Mouse (Mus musculus): ENCODE results near the gene Alg14.

Alg14 gene

DNA sequence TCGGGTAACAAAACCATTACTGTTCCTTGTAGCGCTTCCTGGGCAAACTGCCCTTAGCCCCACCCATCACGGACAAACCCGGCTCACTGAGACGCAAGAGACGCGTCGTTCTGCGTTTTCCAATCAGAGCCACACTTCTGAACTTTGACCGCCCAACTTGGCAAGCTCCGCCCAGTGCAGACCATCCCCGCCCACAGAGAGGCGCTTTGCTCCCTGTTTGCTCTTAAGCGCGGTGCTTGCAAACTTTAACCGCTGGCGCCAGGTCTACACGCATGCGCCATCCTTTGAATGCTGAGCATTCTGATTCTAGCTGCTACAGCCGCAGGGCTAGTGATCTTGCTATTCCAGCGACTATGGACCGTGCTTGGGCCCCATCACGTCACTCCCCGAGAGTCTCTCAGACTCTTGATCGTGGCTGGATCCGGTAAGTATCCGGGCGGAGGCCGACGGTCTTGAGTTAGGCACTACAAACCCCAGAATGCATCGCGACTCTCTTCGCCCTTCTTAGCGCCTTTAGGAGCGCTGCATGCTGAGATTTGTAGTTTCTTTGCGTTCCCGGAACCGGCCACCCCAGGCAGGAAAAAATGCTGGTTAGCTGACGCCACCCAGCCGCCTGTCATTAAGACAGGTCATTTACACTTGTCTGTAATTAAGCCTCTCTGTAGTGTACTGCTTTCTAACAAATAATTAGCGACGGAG lies at the start of gene Alg14:
TSS of gene Alg14 (plus strand) at position 214 of the 699 bp plus-strand sequence.
- DNase-seq = peak; percentile 93 to 95

DNA sequence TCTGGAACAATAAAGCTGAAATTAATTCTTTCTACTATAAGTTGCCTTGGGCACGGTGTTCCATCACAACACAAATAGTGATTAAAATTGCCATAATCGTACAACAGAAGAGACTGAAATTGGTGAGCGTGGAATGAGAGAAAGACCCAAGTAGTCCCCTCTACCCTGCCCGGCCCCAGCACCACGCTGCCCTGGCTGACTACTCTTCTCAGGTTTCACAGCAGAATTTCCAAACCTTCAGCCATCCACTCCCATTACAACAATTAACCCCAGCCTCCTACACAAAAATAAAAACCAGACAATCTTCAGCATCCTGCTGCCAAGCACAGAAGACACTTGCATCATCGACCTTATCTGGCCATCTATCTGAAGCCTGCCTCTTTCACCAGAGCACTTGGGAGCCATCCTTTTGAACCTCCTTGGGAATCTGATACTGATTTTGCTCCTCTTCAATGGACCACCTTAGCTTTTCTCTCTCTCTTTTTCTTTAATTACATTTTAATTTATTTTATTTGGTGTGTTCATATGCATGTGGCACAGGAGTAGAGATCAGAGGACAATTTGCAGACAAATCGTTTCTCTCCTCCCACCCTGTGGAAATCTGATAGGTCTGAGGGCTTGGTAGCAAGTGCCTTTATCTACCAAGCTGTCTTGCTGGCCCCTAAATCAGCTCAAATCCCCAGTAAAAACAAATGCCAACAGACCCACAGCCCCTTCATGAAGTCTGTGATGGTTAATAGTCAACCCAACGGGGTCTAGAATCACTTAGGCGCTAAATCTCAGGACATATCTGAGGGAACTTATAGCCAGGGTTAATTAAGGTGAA lies 49.2 kb upstream of the Alg14 start:
- no peak for DNase-seq

DNA sequence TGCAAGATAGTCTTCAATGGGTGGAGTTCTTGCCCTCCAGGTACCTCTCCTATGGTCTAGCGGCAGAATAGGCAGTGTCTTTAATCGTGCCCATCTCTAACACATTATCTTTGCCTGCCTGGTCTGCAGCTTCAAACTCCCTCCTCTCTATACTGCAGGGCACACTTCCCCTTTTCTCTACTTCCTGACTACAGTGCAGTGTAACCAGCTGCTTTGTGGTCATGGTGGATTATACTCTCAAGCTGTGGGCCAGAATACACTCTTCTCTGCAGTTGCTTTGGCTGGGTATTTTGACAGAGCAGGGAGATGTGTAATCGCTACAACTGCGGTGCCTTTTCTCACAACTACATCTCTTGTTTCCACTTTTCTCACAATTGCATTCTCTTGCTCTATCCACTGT lies 48.6 kb upstream of the Alg14 start:
- no peak for DNase-seq

DNA sequence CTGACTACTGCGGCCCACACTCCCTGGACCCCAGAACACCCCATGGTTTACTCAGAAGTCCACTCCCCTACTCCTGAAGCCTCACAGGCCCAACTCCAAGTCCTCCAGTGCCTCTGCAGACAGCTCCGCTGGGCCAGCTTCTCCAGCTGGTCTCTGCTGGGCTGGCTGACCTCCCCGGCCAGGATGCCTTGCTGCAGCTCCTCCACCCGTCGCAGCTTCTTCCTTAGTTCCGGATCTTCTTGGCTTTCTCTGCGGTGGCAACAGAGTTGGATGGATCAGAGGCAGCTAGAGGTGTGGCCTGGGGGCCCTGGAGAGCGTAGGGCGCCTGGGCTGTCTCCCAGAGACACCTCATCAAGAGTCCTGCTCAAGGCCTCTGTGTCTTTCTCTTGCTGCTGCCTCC lies 41.5 kb upstream of the Alg14 start:
- no peak for DNase-seq

DNA sequence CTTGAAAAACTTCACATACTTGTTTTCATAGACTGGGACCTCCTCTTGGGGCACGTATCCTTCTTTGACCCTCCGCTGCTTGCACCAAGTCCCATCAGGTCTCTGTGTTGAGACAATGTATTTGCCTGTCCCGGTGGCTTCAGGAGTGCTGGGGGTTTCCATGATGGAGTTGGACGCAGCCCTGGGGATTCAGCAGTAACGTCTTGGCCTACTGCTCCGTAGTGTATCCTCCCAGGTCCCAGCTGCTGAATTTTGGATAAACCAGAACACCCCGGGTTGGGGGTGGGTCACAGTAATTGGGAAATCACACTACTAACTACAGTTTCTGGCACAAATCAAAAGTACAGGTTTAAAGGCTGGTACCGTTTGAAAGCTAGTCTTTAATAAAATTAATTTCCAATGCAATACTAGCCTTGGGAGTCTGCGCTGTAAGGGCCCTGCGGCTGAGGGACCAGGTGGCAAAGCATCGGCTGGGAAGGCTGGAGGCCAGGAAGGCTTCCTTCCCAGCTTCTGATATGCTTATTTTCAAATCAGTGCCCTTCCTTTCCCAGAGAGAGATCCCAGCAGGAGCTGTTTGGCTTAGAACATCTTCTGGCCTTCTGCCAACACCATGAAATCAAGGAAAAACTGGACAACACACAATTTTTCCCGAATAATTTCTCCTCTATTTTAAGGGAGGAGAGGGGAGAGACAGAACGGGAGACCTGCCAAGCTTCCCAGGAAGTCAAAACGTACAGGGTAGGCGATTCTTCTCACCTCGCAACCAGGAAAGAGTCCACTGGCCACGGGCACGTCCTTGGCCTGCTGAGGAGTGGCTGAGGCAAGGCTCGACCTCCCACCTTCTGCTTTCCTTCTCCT lies 40.8 kb upstream of the Alg14 start:
- DNase-seq = peak; percentile 84 to 85

DNA sequence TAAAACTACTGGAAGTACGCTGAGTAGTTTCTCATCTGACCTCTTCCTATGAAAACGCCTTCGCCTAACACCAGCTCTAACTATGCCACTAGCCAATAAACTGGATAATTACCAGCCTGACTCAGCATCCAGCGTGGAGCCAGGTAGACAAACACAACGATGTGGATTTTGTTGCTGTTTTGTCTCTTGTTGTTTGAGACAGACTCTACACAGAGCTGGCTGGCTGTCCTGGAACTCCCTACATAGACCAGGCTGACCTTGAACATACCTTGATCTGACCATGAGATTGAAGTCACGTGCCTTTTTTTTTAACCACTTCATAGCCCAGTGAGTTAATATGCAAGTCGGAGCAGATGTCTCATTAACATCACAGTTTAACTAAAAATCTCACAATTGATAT lies 36.1 kb upstream of the Alg14 start:
- DNase-seq = no peak

DNA sequence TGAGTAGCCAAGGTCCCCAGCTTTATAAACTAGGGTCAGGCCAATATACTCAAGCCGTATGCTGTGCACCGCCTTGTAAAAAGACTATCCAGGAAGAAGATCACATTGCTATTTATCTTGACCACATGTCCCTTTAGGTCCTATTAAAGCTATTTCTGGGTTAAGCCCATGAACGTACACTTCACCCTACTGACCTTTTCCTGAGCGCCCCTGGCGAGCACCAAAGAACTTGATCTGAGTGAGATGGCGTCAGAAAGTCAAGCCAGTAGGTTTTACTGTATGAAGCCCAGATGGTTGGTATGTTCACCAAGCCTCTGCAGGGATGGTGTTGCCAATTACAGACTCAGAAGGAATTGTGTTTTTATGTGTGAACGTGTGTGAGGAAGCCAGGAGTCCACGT lies 35.4 kb upstream of the Alg14 start:
- no peak for DNase-seq

DNA sequence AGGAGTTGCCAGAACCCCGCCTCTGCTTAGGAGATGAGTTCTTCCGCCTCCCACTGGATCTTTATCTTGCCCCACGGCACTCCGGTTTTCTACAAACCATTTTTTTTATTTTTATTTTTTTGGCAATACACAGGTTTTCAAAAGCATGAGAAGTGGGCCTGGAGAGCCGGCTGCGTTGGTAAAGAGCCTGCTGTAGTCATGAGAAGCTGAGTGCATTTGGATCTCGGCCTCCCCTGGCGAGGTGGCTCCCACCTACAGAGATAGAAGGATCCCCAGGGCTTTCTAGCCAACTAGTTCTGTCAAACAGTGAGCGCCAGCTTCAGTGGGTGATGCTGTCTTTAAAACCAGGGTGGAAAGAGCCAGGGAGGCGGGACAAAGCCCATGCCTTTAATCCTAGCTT lies 34.2 kb upstream of the Alg14 start:
- DNase-seq = no peak

DNA sequence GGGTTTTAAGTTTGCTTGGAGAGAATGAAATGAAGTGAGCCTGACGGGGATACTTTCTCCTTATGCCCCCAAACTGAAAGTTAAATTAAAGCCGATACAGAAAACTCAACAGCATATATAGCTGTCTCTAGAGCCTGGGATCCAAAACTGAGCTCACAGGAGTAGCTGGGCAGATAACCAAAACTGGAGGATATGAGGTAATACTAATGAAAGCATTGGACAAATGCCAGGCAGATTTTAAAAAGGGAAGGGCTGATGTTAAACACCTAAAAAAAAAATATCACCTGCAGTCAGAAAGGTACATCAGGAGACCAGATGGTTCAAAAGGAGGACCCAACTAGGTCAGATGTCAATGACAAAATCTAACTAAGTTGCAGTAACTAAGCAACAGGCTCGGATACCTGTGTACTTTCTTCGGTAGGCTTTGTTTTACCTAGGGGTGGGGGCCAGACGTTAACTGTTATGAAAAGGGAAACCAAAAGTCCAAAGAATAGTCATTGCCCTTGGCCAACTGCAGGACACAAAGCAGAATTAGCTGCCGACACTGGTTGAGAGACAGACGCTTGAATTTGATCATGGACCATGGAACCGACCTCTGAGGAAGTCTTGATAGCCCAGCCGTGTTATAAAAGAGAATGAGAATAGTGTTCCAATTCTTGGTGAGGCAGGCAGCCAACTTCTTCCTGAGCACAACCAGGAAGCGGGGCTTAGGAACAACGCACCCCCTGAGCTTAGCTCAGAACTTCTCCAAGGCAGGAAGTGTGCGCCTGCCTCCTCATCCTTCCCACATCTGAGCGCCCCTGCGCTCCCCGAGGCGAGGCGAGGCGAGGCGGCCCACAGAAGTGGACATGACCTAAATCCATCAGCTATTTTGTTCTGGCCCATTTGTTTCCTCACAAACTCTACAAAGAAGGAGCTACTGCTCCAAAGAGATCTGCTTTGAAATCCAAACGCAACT lies 32.8 kb upstream of the Alg14 start:
- DNase-seq = peak in 1 of 2 experiments; percentile 52

DNA sequence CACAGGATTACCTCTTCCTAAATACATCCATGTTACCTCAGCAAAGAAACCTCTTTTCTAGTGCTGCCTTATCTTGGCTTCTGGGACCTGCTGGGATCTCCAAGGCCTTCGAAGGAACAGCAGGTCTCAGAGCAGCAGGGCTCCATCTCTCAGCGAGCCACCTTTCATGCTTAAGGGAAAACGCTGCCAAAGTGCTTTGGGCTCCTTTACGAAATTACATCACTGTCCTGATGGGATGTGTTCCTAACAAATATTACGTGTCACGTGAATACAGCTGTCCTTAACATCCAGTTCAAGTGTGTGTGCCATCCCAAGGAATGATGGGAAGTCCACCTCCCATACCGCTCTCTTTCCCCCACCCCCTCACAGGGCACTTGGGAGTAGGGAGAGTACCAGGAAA lies 31.5 kb upstream of the Alg14 start:
- no peak for DNase-seq

DNA sequence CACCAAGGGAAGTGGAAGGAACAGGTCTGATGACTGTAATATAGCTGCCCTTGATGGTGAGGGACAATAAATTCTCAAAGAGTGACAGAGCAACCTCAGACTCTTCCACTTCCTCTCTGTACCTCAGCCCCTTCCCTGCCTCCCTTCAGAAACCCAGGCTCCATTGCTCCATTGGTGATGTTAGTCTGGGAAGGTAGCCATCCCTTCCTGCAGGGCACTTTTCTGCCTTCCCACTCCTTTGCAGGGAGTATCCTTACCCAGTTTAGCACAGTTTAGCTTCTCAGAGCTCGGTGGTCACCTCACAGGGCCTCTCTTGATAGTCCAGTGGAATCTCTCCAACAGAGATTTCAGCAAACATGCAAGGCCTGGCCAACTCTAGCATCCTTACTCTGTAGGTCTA lies 30.7 kb upstream of the Alg14 start:
- DNase-seq = no peak

DNA sequence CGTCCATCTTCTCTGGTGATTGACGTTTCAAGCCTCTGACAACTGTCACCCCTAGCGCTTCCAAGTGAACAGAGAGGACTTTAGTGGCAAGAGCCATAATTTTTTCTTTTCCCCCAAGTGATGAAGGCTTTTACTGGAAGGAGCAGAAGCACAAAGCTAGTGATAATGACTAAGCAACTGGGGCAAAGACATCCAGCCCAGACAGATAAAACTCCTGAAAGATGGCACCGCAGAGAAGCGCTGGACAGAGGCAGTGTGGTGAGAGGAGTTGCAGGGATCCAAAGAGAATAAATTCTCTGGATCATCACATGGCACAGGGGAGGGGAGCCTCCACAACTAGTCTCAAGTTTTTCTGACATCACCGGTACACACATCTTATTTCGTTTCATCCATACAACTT lies 30.3 kb upstream of the Alg14 start:
- DNase-seq = no peak

DNA sequence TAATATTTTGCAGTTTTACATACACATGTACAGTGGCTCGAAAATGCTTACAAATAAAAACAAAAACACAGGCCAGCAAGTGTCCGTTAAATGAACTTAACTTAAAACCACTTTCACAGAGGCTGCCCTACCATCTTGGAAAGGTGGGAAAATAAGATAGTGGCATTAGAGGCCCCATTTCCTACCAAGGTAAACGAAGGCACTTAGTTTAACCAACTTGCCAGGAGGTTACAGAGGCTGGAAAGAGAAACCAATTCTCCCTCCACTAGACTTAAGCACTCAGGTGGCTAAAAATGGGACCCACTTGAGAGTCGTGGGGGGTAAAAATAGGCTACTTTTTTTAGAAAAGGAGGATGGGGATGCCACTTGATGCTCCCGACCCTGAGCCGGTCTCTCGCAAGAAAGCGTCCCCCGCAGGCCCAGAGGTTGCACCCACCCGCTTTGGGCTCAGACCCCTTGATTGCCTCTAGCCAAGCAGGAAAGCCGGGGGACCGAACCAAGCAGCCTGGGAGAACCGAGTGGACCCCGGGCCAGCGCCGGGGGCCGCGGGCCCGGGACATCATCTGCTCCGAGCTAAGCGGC lies 29.5 kb upstream of the Alg14 start:
- DNase-seq = no peak

DNA sequence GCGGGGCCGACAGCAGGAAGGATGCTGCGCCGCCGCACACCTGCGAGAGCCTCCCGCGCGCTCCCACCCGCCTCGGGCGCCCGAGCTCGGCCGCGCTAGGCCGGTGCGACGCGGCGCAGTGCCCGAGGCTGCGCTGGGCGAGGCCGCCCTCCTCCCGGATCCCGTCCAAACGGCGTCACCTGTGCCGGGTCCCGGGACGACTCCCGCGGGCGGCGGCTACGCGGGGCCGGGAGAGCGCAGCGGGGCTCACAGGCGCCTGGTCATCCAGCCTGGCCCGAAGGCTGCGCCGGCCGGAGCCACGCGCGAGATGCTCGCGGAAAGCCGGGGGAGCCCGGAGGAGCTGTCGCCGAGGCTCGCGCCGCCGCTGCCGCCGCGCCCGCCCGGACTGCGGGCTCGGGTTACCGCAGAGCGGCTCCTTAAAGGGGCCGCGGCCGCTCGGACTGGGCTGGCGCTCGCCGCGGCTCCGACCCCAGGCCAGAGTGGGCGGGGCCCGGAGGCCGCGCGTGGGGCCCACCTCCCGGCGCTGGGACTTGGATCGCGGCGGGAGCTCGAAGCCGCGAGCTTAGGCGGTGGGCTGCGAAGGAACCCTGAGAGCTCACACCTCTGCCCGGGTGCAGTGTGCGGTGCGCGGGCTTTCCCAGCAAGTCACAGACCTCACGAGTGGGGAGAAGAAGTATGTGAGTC lies 28.9 kb upstream of the Alg14 start:
- DNase-seq = peak; percentile 74 to 81

DNA sequence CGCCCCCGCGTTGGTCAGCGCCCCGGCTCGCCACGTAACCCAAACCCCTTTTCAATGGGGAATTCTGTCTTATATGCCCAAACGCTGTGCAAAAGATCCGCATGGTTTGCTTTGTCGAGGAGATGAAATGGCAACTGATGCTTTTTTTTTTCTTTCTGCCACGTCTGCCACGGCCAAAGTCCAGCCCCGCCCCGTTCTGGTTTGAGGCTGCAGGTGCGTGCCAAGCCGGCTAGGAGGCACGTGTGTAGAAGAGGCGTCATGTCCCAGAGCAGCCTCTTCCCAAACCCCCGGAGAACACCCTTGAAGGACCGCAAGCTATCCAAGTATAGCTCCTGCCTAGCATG lies 28.4 kb upstream of the Alg14 start:
- DNase-seq = peak in 1 of 2 experiments; percentile 79

DNA sequence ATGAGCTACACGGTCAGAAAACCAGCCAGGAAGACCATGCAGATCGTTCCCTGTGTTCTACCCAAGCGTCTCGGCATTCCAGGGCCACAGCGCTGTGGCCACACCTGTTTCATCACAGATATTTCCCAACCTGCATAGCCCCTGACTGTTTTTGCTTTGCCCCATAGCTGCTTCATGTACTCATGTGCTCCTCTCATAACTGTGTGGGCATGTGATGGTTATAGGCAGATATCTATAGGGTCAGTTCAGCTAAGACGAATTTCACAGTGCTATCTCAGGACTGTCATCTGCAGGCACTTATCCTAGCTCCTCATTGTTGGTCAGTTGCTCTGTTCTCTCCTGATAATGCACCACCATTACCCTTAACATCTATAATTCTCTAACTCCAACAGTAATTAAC lies 27.3 kb upstream of the Alg14 start:
- DNase-seq = no peak

DNA sequence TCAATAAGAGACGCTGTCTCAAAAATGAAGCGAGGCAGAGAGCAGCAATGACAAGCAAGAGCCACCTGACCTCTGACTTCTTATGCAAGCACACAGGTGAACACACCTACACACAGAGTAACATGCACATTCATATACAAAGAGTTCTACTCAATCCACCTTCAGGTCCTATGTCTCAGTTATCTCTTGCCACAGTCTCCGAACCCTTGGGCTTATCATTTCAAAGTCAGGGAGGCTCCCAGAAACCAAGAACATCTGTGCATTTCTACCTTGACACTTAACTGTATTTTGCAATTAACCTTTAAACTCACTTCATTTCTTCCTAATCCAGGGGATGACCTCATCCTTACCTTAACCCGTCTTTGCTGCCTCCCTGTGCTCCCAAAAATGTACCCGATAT lies 24.3 kb upstream of the Alg14 start:
- no peak for DNase-seq

DNA sequence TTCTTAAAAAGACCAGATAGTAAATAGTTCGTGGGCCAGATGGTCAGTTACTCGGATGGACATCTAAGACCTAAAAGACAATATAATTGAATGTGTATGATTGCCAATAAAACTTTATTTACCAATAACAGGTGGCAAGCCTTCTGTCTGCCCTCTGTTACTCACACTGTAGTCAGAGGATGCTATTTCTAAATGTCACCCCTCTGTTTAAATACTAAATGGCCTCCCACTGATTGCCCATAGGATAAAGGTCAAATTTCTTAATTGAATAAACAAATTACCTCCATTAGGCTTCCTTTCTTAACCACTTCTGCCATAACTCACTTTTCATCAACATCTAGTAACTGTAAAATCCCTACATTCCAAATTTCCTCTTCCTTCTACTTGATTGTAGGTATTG lies 19.0 kb upstream of the Alg14 start:
- no peak for DNase-seq

DNA sequence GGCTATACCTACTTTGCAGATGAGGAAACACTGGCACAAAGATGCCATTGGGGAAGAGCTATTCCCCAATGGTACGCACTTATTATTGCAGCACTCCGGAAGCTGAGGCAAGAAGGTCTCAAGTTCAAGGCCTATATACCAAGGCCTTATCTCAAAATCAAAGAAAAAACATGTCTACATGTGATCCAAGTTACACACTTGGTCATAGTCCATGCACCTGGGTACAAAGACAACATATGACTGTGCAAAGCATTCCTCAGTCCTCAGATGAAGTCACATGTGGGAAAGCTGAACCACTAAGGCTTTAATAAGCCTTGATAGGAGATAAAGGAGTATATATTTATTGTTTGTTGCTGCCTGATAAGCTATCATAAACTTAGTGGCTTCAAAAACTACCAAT lies 17.6 kb upstream of the Alg14 start:
- DNase-seq = no peak

DNA sequence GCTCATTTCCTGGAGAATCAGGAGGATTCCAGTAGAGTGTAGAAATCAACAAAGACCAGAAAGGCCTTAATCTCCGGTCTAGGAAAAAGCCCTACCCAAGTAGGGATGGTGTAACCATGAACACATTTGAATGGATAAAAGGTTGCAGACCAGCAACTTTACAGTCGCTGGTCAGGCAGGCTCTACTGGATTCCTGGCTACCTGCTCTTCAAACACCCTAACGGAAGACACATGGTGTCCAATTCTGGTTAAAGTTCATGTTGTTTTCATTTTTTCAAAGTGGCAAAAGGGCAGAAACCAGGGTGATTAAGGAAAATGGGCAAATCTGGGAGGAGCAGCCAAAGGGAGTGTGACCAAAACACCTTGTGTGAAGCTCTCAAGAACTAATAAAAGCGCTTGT lies 14.6 kb upstream of the Alg14 start:
- no peak for DNase-seq

DNA sequence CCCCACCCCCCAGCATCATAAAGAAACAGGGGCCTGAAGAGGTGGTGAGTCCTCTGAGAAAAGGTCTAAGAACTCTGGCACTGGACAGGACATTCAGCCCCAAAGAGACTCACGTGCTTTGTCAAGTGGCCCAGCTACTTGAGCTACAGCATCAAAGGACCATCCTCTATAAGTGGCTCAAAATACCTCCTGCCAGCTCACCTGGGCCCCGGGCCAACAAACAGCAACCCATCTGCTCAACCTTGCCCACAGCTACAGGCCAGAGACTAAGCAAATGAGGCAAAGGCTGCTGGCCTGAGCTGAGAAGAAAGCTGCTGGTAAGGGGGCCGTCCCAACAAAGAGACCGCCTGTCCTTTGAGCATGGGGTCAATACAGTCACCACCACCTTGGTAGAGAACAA lies 14.0 kb upstream of the Alg14 start:
- peak; percentile 92 to 94 for DNase-seq

All from cerebellum, postnatal 36 days (tissue).